Mouse (Mus musculus) gastrocnemius, adult 8-10 months (tissue): Measurements from ENCODE around the gene Pea15a. TPM values are rescaled to one million over a fixed set of nuclear protein-coding genes. Genes with fewer than 3 reads are reported as not detected.

Source experiments
- DNase-seq, 2 experiments: peaks; one replicate each; pipeline ENCODE4 v3.0.0; 2022; ENCODE audit warnings: low spot score in 2 of 2
- total RNA-seq, 4 experiments: library from RNA; stranded (reverse); gene quantifications; 2 replicates each; pipeline ENCODE4 v1.2.4; 2022

The Pea15a gene
- total RNA-seq, 4 experiments from 2014 or later, result 15.6 to 23.8 (median 20.3) TPM

DNA sequence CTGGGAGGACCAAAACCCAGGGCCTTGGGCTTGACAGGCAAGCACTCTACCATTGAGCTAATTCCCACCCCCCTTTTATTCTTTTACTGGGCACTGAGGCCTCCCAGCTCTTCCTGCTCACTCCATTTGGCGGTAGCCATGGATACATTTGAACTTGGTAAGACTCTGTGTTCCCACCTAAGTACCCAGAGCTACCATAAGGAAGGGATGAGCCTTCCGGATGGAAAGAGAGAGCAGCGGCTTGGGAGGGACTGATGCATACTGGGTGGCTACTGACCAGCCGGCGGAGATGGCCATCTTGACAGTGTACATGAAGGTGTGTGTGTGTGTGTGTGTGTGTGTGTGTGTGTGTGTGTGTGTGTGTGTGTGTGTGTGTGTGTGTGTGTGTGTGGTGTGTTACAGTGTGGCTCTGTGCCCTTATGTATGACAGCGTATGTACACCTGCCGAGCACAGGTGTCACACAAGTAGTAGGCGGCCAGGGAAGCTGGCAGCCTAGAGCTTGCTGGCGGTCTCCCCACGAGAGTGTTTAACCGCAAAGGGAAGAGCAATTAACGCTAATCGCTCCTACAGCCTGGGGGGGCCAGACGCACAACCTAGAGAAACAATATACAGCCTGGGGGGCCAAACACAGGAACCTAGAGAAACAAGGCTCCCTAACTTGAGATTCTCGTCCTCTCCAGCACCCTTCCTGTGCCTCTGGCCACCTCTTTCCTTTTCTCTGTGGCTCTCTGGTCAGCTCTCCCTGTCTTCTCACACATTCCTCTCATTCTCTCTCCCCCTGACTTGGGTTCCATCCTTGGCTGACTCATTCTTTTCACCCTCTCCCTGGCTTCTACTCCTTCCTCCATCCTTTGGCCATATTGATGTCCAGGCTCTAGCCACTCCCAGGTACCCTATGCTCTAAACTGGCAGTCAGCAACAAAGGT, 1.5 kb downstream of the Pea15a start:
- DNase-seq, result no peak

DNA sequence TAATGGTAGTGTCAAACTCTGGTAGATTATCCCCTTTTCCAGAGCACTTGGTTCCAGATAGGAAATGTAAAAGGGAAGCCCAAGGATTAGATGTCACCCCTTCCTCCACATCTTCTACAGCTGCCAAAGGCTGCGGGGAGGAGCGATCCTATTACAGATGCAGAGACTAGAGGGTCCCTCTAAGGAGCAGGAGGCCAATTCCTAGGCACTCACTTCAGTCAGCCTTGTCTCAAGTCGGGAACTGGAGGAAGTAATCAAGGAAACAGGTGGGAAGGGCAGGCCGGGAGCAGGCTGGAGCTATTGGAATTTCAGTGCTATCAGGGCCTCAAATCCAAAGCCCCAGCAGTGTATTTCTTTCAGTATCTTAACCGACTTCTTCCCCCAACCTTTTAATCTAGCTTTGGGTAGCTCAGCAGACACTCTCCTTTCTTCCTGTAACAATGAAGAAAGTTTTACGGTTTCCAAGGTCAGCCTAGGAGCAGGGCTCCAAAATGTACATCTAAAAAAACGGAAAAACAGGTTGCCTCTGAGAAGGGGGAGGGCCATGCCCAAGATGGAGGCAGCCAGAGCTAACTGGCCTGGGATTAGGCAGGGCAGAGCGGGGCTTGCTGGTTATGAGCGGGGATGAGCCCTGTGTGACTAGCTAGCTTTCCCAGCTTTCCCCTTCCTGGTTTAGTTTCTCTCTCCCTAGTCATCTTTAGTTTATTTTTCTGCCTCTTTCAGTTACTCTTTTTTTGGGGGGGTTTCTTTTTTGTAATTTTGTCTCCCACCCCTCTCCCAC, 2.4 kb downstream of the Pea15a start:
- DNase-seq, result no peak

- no peak for DNase-seq
Observed at GRCm38 (mm10) chr1:172203566-172203965, 3.0 kb downstream of the Pea15a start.

GRCm38 (mm10) chr1:172202894-172203522, 3.6 kb downstream of the Pea15a start:
- no peak for DNase-seq

GRCm38 (mm10) chr1:172201967-172202880, 4.4 kb downstream of the Pea15a start:
- DNase-seq, result no peak

- DNase-seq, result no peak
Observed at GRCm38 (mm10) chr1:172200871-172201447, 5.6 kb downstream of the Pea15a start.

DNA sequence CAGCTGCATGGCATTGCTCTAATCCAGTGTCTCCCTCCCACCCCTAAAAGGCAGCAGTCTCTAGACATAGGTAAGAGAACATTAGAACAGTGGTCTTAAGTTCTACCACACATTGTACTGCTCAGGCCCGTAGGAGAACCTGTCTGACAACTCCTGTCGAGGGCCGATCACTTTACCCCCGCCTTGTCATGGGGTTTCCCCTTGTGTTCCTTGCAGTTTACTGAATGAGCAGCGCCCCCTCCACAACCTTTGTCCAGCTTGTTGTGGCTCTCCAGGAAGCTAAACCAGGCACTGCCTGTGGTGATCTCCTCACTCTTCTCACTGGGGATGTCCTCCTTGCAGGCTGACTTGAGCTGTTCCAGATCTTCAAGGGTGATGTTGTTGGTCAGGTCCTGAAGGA, 6.4 kb downstream of the Pea15a start:
- DNase-seq, result peak in 1 of 2 experiments; percentile 2

GRCm38 (mm10) chr1:172198996-172199395, 7.6 kb downstream of the Pea15a start:
- peak in 1 of 2 experiments; percentile 2 for DNase-seq

- peak in 1 of 2 experiments; percentile 2 for DNase-seq
Observed at GRCm38 (mm10) chr1:172198316-172198715, 8.3 kb downstream of the Pea15a start.

DNA sequence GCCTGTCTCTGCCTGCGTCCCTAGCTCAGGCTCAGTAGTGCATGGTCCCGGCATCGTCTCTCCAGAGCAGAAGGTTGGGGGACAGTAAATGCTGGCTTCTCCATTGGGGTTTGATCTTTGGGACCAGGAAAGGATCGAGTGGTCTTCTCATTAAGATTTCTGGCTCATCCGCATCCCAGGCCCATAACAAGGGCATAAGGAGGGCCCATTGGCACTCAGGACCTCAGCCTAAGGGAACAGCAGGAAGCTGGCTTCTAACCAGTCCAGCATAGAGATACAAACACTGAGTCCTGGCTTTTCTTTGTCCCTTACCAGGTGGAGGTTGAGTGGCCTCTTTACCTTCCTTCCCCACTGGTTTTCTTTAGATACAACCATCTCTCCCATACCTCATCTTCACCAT, 8.8 kb downstream of the Pea15a start:
- peak in 1 of 2 experiments; percentile 2 for DNase-seq

- DNase-seq, result no peak
Observed at GRCm38 (mm10) chr1:172197146-172197545, 9.5 kb downstream of the Pea15a start.

- no peak for DNase-seq
Observed at GRCm38 (mm10) chr1:172194435-172194834, 12.2 kb downstream of the Pea15a start.

- no peak for DNase-seq
Observed at GRCm38 (mm10) chr1:172192217-172192616, 14.4 kb downstream of the Pea15a start.

GRCm38 (mm10) chr1:172191578-172191977, 15.0 kb downstream of the Pea15a start:
- no peak for DNase-seq

DNA sequence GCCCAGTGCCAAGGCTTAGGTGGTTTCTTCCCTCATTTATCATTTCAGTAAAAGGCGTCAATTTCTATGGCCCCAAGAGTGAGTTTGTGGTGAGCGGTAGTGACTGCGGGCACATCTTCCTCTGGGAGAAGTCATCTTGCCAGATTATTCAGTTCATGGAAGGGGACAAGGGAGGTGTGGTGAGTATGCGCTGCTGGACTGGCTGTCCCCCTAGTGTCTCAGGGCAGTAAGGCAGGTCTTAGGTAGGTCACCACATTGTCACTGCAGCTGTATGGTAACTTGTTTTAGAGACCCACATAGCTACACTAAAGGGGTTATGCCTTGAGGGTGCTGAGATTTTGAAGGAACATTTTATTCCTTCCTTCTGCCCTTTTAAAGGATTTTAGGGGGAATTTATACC, 17.7 kb downstream of the Pea15a start:
- no peak for DNase-seq

DNA sequence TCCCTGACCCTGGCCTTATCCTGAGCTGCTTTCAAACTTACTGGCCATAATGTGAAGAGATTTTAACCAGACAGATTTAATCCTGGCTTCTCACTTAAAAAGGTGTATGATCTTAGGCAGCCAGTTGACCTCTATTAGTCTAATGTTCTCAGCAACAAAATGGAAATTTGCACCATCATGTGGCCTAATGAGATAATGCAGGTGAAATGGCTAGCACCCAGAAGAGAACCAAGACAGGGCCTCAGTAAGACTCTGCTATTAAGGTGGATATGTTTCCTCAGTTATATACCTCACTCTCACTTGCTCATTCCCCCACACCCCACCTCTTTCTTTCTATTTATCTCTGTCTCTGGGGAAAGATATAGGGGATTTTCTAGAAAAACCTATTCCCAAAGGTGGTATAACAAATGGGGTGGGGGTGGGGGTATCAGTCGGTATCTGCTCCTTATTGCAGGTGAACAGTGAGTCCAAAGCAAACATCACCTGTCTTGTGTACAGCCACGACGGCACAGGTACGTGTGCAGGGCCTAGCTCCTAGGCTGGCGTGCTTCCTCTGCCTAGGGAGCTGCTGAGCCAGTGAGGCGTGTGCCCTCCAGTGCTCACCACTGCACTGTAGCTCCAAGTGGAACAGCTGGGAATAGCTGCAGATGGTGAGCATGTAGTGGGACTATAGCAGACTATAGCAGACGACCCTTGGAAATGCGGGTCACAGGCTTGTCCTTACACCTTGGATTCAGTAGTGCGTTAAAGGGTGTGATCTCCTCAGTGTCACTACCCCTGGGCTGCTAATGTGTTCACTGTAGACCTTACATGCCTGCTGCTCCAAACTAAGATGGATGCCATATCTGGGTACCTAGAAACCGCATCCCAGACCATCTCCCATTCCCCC, 20.0 kb downstream of the Pea15a start:
- DNase-seq, result no peak

DNA sequence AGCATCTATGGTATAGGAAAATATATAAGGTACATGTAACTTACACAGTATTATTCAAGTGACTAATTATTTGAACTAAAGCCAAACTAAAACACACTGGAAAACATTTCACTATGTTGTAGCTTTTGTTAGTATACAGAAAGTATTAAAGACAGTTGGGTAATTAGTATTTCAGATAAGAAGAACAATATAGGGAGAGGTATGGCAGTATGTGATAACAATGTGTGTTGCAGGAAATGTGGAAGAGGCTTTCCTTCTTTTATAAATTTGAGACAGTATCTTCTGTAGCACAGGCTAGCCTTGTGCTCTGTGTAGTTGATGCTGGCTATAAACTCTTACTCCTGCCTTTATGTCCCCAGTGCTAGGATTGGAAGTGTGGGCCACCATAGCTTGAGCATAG, 22.7 kb downstream of the Pea15a start:
- DNase-seq, result no peak

- no peak for DNase-seq
Observed at GRCm38 (mm10) chr1:172183056-172183455, 23.5 kb downstream of the Pea15a start.

GRCm38 (mm10) chr1:172181777-172182176, 24.8 kb downstream of the Pea15a start:
- no peak for DNase-seq
